Mouse (Mus musculus): Measurements from ENCODE around the gene Bcl11a. TPM values are rescaled to one million over a fixed set of nuclear protein-coding genes. Genes with fewer than 3 reads are reported as not detected.

Bcl11a gene
- polyA plus RNA-seq, 1 experiment: not detected

DNA sequence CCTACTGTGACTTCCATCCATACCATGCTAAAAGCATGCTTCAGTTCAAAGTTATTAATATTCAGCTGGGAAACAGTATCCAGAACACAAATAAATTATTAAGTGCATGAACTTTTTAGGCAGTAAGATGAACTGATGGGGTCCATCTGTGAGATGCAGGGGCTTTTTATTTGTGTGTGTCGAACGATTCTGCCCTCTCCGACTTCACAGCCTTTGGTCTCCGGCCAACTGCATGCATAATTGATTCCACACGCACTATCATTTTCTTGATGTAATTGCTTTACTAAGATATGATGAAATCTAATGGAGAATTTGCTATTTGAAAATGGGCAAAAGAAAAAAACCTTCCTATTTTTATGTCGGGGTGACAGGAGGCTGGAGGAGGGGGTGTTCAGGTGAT, 19.2 kb downstream of the Bcl11a start:
- H3K79me2 ChIP-seq (ENCODE audit: control insufficient read depth, insufficient read depth): no peaks in the 10 kb centered on the region
- no peaks in the 10 kb centered on the region for H3K36me3 ChIP-seq (ENCODE audit: control insufficient read depth, insufficient read depth)
- TF ChIP-seq CEBPB (IDR thresholded peaks at IDR 0.05; ENCODE audit: insufficient read depth, poor library complexity, severe bottlenecking) (no peak), REST (IDR thresholded peaks at IDR 0.05; ENCODE audit: insufficient read depth, insufficient read length) (no peak), POLR2A (IDR thresholded peaks at IDR 0.05; ENCODE audit: insufficient read length, low read depth) (no peak), MYOG (IDR thresholded peaks at IDR 0.05; ENCODE audit: control insufficient read depth in 1 of 3, insufficient read depth in 1 of 3, insufficient read length in 2 of 3, low read depth in 2 of 3) (no peak), TCF3 (IDR thresholded peaks at IDR 0.05; ENCODE audit: insufficient read length, low read depth) (no peak), POLR2AphosphoS2 (IDR thresholded peaks at IDR 0.05; ENCODE audit: insufficient read length, low read depth) (no peak), MYOD1 (IDR thresholded peaks at IDR 0.05; ENCODE audit: control insufficient read depth in 1 of 3, insufficient read length in 2 of 3, low read depth in 2 of 3) (no peak), E2F4 (IDR thresholded peaks at IDR 0.05; ENCODE audit: insufficient read depth) (no peak), MAX (IDR thresholded peaks at IDR 0.05; ENCODE audit: low read depth) (no peak), TCF12 (IDR thresholded peaks at IDR 0.05; ENCODE audit: insufficient read depth, poor library complexity, severe bottlenecking) (no peak), USF1 (IDR thresholded peaks at IDR 0.05; ENCODE audit: low read depth) (no peak), SRF (IDR thresholded peaks at IDR 0.05; ENCODE audit: control insufficient read depth, insufficient read length, low read depth) (no peak)
- no peak overlapping the region for H3ac ChIP-seq (ENCODE audit: control insufficient read depth, insufficient read length)
- no peaks in the 10 kb centered on the region for H3K27me3 ChIP-seq (ENCODE audit: control insufficient read depth, insufficient read depth, insufficient read length)
- no peak overlapping the region for H3K4me3 ChIP-seq
- no peak overlapping the region for H3K4me2 ChIP-seq (ENCODE audit: low read depth)

DNA sequence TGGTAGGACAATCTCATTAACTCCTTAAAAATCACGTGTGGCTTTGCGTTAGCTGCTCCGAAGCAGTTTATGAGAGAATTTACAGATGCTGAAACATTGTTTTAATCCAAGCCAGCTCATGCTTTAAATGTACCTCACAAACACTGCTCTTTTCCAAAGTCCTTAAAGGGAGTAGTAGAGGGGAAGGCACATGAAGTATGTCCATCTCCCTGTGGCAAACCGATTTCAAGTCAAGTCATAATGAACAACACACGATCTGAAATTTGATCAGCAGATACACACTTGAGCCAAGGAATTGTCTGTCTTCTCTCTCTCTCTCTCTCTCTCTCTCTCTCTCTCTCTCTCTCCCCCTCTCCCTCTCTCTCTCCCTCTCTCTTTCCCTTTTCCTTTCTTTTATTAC, 20.2 kb downstream of the Bcl11a start:
- H3K27me3 ChIP-seq (ENCODE audit: control insufficient read depth, insufficient read depth, insufficient read length): no peaks in the 10 kb centered on the region
- H3ac ChIP-seq (ENCODE audit: control insufficient read depth, insufficient read length): no peak overlapping the region
- H3K79me2 ChIP-seq (ENCODE audit: control insufficient read depth, insufficient read depth): no peaks in the 10 kb centered on the region
- no peak overlapping the region for H3K4me2 ChIP-seq (ENCODE audit: low read depth)
- H3K36me3 ChIP-seq (ENCODE audit: control insufficient read depth, insufficient read depth): no peaks in the 10 kb centered on the region
- no peak for TF ChIP-seq TCF12 (IDR thresholded peaks at IDR 0.05; ENCODE audit: insufficient read depth, poor library complexity, severe bottlenecking)
- no peak for TF ChIP-seq MYOG (IDR thresholded peaks at IDR 0.05; ENCODE audit: control insufficient read depth in 1 of 3, insufficient read depth in 1 of 3, insufficient read length in 2 of 3, low read depth in 2 of 3)
- TF ChIP-seq TCF3 (IDR thresholded peaks at IDR 0.05; ENCODE audit: insufficient read length, low read depth): no peak
- no peak for TF ChIP-seq SRF (IDR thresholded peaks at IDR 0.05; ENCODE audit: control insufficient read depth, insufficient read length, low read depth)
- no peak for TF ChIP-seq CEBPB (IDR thresholded peaks at IDR 0.05; ENCODE audit: insufficient read depth, poor library complexity, severe bottlenecking)
- no peak for TF ChIP-seq USF1 (IDR thresholded peaks at IDR 0.05; ENCODE audit: low read depth)
- TF ChIP-seq E2F4 (IDR thresholded peaks at IDR 0.05; ENCODE audit: insufficient read depth): no peak
- TF ChIP-seq POLR2A (IDR thresholded peaks at IDR 0.05; ENCODE audit: insufficient read length, low read depth): no peak
- no peak for TF ChIP-seq MAX (IDR thresholded peaks at IDR 0.05; ENCODE audit: low read depth)
- TF ChIP-seq POLR2AphosphoS2 (IDR thresholded peaks at IDR 0.05; ENCODE audit: insufficient read length, low read depth): no peak
- no peak for TF ChIP-seq MYOD1 (IDR thresholded peaks at IDR 0.05; ENCODE audit: control insufficient read depth in 1 of 3, insufficient read length in 2 of 3, low read depth in 2 of 3)
- no peak for TF ChIP-seq REST (IDR thresholded peaks at IDR 0.05; ENCODE audit: insufficient read depth, insufficient read length)
- H3K4me3 ChIP-seq: no peak overlapping the region

DNA sequence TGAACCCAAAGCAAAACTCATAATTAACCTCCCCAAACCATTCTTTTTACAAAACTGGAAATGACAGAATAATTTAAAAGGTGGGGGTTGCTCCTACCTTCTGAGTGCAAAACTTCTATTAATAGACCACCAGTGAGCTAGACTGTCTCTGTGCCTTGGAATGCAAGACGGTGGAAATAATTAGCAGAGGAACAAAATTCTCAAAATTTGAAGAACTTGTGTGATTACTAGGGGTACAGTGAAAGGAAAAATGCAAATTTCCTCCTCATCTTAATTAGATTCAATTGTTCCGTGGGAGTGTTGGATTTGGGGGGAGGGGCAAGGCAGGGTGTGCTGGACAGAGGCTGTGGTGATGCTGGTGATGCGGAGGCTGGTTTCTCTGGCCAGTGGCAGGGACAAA, 20.8 kb downstream of the Bcl11a start:
- Histone ChIP-seq H3K36me3 (ENCODE audit: control insufficient read depth, insufficient read depth) (no peaks in the 10 kb centered on the region), H3K4me2 (ENCODE audit: low read depth) (no peak overlapping the region), H3K79me2 (ENCODE audit: control insufficient read depth, insufficient read depth) (no peaks in the 10 kb centered on the region), H3ac (ENCODE audit: control insufficient read depth, insufficient read length) (no peak overlapping the region), H3K27me3 (ENCODE audit: control insufficient read depth, insufficient read depth, insufficient read length) (no peaks in the 10 kb centered on the region), H3K4me3 (no peak overlapping the region)
- no peak for TF ChIP-seq E2F4 (IDR thresholded peaks at IDR 0.05; ENCODE audit: insufficient read depth)
- TF ChIP-seq MYOD1 (IDR thresholded peaks at IDR 0.05; ENCODE audit: control insufficient read depth in 1 of 3, insufficient read length in 2 of 3, low read depth in 2 of 3): no peak
- no peak for TF ChIP-seq REST (IDR thresholded peaks at IDR 0.05; ENCODE audit: insufficient read depth, insufficient read length)
- TF ChIP-seq MAX (IDR thresholded peaks at IDR 0.05; ENCODE audit: low read depth): no peak
- no peak for TF ChIP-seq TCF3 (IDR thresholded peaks at IDR 0.05; ENCODE audit: insufficient read length, low read depth)
- no peak for TF ChIP-seq TCF12 (IDR thresholded peaks at IDR 0.05; ENCODE audit: insufficient read depth, poor library complexity, severe bottlenecking)

DNA sequence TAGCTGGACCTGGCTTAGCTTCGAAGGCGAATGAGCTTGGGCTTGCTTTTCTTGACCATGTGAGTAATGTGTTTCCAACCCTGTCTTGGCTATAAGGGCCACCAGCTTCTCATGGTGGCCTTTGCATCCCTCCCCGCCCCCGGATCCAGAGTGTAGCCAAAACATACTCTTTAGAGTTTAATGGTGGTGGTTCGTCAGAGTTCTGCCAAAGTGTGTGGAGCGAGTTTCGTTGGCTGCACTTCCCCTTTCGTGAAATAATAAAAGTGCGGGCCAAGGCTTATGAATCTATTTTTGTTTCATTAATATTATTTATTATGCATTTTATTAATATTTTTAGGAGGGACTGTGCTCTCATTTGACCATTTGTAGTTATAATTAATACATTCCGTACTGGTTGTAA, 21.4 kb downstream of the Bcl11a start:
- no peak overlapping the region for H3K4me2 ChIP-seq (ENCODE audit: low read depth)
- no peaks in the 10 kb centered on the region for H3K79me2 ChIP-seq (ENCODE audit: control insufficient read depth, insufficient read depth)
- TF ChIP-seq TCF12 (IDR thresholded peaks at IDR 0.05; ENCODE audit: insufficient read depth, poor library complexity, severe bottlenecking) (no peak), MAX (IDR thresholded peaks at IDR 0.05; ENCODE audit: low read depth) (no peak), CEBPB (IDR thresholded peaks at IDR 0.05; ENCODE audit: insufficient read depth, poor library complexity, severe bottlenecking) (no peak), TCF3 (IDR thresholded peaks at IDR 0.05; ENCODE audit: insufficient read length, low read depth) (no peak), SRF (IDR thresholded peaks at IDR 0.05; ENCODE audit: control insufficient read depth, insufficient read length, low read depth) (no peak)
- H3ac ChIP-seq (ENCODE audit: control insufficient read depth, insufficient read length): no peak overlapping the region
- no peaks in the 10 kb centered on the region for H3K36me3 ChIP-seq (ENCODE audit: control insufficient read depth, insufficient read depth)
- no peak overlapping the region for H3K4me3 ChIP-seq
- H3K27me3 ChIP-seq (ENCODE audit: control insufficient read depth, insufficient read depth, insufficient read length): no peaks in the 10 kb centered on the region

DNA sequence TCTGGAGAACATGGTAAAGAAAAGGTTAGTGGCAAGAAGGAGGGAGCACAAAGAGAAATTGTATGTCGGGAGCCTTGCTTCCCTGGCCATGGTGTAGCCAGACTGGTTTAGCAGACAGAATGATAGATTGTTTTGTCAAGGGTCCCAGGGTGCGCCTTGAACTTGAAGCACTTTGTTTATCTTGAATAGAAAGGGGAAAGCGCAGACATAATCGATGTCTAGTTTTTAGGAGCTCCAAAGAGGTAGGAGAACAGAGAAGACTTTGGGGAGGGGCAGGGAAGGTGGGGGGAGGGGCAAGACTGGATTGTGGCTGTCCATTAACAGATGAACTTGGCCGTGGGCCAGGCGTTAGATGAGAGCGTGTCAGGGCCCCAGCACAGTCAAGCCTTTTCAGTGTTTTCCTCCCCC, 22.0 kb downstream of the Bcl11a start:
- TF ChIP-seq TCF12 (IDR thresholded peaks at IDR 0.05; ENCODE audit: insufficient read depth, poor library complexity, severe bottlenecking) (no peak), SRF (IDR thresholded peaks at IDR 0.05; ENCODE audit: control insufficient read depth, insufficient read length, low read depth) (no peak), MYOG (IDR thresholded peaks at IDR 0.05; ENCODE audit: control insufficient read depth in 1 of 3, insufficient read depth in 1 of 3, insufficient read length in 2 of 3, low read depth in 2 of 3) (no peak), REST (IDR thresholded peaks at IDR 0.05; ENCODE audit: insufficient read depth, insufficient read length) (no peak), USF1 (IDR thresholded peaks at IDR 0.05; ENCODE audit: low read depth) (no peak), MAX (IDR thresholded peaks at IDR 0.05; ENCODE audit: low read depth) (no peak), CEBPB (IDR thresholded peaks at IDR 0.05; ENCODE audit: insufficient read depth, poor library complexity, severe bottlenecking) (no peak), POLR2A (IDR thresholded peaks at IDR 0.05; ENCODE audit: insufficient read length, low read depth) (no peak), POLR2AphosphoS2 (IDR thresholded peaks at IDR 0.05; ENCODE audit: insufficient read length, low read depth) (no peak)
- Histone ChIP-seq H3K36me3 (ENCODE audit: control insufficient read depth, insufficient read depth) (no peaks in the 10 kb centered on the region), H3ac (ENCODE audit: control insufficient read depth, insufficient read length) (no peak overlapping the region), H3K4me2 (ENCODE audit: low read depth) (no peak overlapping the region), H3K27me3 (ENCODE audit: control insufficient read depth, insufficient read depth, insufficient read length) (no peaks in the 10 kb centered on the region), H3K79me2 (ENCODE audit: control insufficient read depth, insufficient read depth) (no peaks in the 10 kb centered on the region), H3K4me3 (no peak overlapping the region)
